Mouse (Mus musculus) ovary, adult 10 weeks (tissue): Measurements from ENCODE around the gene Tnni1. TPM values are rescaled to one million over a fixed set of nuclear protein-coding genes. Genes with fewer than 3 reads are reported as not detected.

ENCODE experiments used
- polyA plus RNA-seq: library from polyadenylated mRNA; stranded (reverse); fragments of 350-450 nt; fragmentation: Illumina TruSeq; extraction: RNeasy Lipid Tissue Mini Kit (QIAGEN cat#74804); gene quantifications from one replicate; pipeline ENCODE4 v1.2.3, GENCODE M21; 2014

The Tnni1 gene
- not detected for polyA plus RNA-seq

GRCm38 (mm10) chr1:135778780-135779535 lies at the start of gene Tnni1:
TSS of gene Tnni1 (plus strand) at chr1:135779434.

GRCm38 (mm10) chr1:135765645-135766591 lies 13.3 kb upstream of the Tnni1 start, which contains the start of gene Phlda3:
TSS of gene Phlda3 (plus strand) at chr1:135766119.

GRCm38 (mm10) chr1:135818481-135819086 lies 39.4 kb downstream of the Tnni1 start, which contains the start of gene Lad1:
TSS of gene Lad1 (plus strand) at chr1:135818598.

GRCm38 (mm10) chr1:135835716-135836483 lies 56.7 kb downstream of the Tnni1 start, which contains the start of gene Tnnt2:
TSS of gene Tnnt2 (plus strand) at chr1:135836354.

Other genes starting within 250 kb of the Tnni1 start
- gene Nav1, start 172.1 kb upstream of the Tnni1 start, polyA plus RNA-seq: 17.5 TPM
- 85.4 TPM for gene Csrp1, start 59.4 kb upstream of the Tnni1 start, polyA plus RNA-seq
- 2.9 TPM for gene Phlda3, start 13.3 kb upstream of the Tnni1 start, polyA plus RNA-seq
- gene Lad1, start 39.2 kb downstream of the Tnni1 start, polyA plus RNA-seq: 0.14 TPM
- 2.8 TPM for gene Tnnt2, start 56.9 kb downstream of the Tnni1 start, polyA plus RNA-seq
- gene Pkp1, start 139.8 kb downstream of the Tnni1 start, polyA plus RNA-seq: 0.09 TPM
- not detected for gene Igfn1, start 226.9 kb downstream of the Tnni1 start, polyA plus RNA-seq
- 5.3 TPM for gene Tmem9, start 228.7 kb downstream of the Tnni1 start, polyA plus RNA-seq